Mouse (Mus musculus) hindbrain, postnatal 0 days (tissue): ENCODE measurements around the gene BC003965. TPM values are rescaled to one million over a fixed set of nuclear protein-coding genes. Genes with fewer than 3 reads are reported as not detected.

ENCODE experiments used
- ATAC-seq: fragments of 200-750 bp; cut with Nextera tagmentation; 2 replicates; pipeline ENCODE4 v1.8.0; 2017; ENCODE audit warnings: mild to moderate bottlenecking, moderate TSS enrichment, moderate library complexity
- DNase-seq: peaks from one replicate; pipeline ENCODE4 v3.0.0-alpha.2; 2015; ENCODE audit warnings: low spot score
- H3K27ac ChIP-seq: fragments of 300-500 bp; sonication (generic); 2 replicates; pipeline ENCODE4 v1.5.1; 2014; ENCODE audit warnings: mild to moderate bottlenecking
- H3K27me3 ChIP-seq: fragments of 300-500 bp; sonication (generic); 2 replicates; pipeline ENCODE4 v1.6.1; 2014; ENCODE audit warnings: low read length, mixed read lengths; ENCODE audit not compliant: insufficient read depth
- H3K36me3 ChIP-seq: fragments of 300-500 bp; sonication (generic); 2 replicates; pipeline ENCODE4 v1.6.1; 2014; ENCODE audit warnings: low read length, mixed read lengths; ENCODE audit not compliant: insufficient read depth
- H3K4me1 ChIP-seq: fragments of 300-500 bp; sonication (generic); 2 replicates; pipeline ENCODE4 v1.6.1; 2014; ENCODE audit warnings: antibody characterized with exemption, low read length, mixed read lengths; ENCODE audit not compliant: insufficient read depth
- H3K4me2 ChIP-seq: fragments of 300-500 bp; sonication (generic); 2 replicates; pipeline ENCODE4 v1.6.1; 2014; ENCODE audit warnings: low read depth, mild to moderate bottlenecking, low read length, moderate library complexity, mixed read lengths
- H3K4me3 ChIP-seq: fragments of 300-500 bp; sonication (generic); 2 replicates; pipeline ENCODE4 v1.5.1; 2014; ENCODE audit warnings: low read length
- H3K9ac ChIP-seq: fragments of 300-500 bp; sonication (generic); replicated peaks from 2 replicates; pipeline ENCODE4 v1.6.1; 2014; ENCODE audit warnings: mild to moderate bottlenecking, low read length, moderate library complexity, mixed read lengths
- H3K9me3 ChIP-seq: fragments of 300-500 bp; sonication (generic); 2 replicates; pipeline ENCODE4 v1.6.1; 2016; ENCODE audit warnings: low read length, mixed read lengths
- CTCF ChIP-seq: IDR thresholded peaks from 2 replicates; pipeline ENCODE4 v1.5.1; 2016; ENCODE audit warnings: antibody characterized with exemption, control low read depth, low read depth
- WGBS: fragments of 180-500 bp; shearing (Covaris S2); extraction: QIAGEN DNeasy Blood & Tissue Kit; methylation state at CpG from one replicate; pipeline ENCODE4 v1.1.7; 2014; 5-methylcytosine and 5-hydroxymethylcytosine counted together
- polyA plus RNA-seq: library from polyadenylated mRNA; unstranded; fragments of >200 nt; fragmentation: Nextera tagmentation; extraction: Ambion mirVana; gene quantifications from 2 replicates; pipeline ENCODE4 v1.2.1, GENCODE M21; 2015
- total RNA-seq: library from RNA; depleted of rRNA; stranded (reverse); fragments of >200 nt; gene quantifications from 2 replicates; pipeline ENCODE4 v1.2.3, GENCODE M21; 2014; rRNA removed

The BC003965 gene
- total and polyA plus RNA-seq, 2 experiments from 2014 or later: 19.9 to 27.4 TPM

DNA sequence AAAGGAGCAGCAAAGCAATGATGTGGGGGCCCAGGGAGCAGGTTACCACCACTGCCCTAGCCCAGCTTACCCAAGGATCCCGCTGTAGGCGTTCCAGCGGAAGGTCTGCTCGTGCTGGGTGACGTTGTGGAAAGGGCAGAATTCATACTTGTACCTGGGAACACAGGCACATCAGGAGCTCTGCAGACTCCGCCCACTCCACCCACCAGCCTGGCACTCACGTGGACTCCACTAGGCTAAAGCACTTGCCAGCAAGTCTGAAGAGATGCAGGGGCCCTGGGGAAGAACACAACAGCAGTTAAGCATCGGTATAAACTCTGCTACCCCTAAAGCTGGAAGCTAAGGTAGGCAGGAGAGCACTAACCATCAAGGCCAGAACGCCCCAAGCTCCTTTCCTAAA lies 51.3 kb downstream of the BC003965 start:
- Histone ChIP-seq H3K36me3 (peaks cover 26% of the 10 kb centered on the region; the same call in 1 of the 2 replicates), H3K27me3 (no peaks in the 10 kb centered on the region), H3K9ac (no peak overlapping the region), H3K4me2 (no peak overlapping the region), H3K4me1 (peaks cover 6% of the 10 kb centered on the region), H3K4me3 (no peak overlapping the region), H3K27ac (no peak overlapping the region), H3K9me3 (no peaks in the 10 kb centered on the region)
- WGBS: 86% methylated on average over 9 of the region's 9 CpGs
- ATAC-seq: no peak
- DNase-seq: no peak
- TF ChIP-seq CTCF: no peak

Other genes starting within 250 kb of the BC003965 start
- 165 and 177 TPM in 2 replicates for gene Mapk8ip3, start 247.6 kb upstream of the BC003965 start, total RNA-seq
- 62.0 and 62.4 TPM in 2 replicates for gene Mapk8ip3, start 247.6 kb upstream of the BC003965 start, polyA plus RNA-seq
- gene Jpt2, start 223.9 kb upstream of the BC003965 start, total RNA-seq: 57.0 and 61.2 TPM in 2 replicates
- gene Jpt2, start 223.9 kb upstream of the BC003965 start, polyA plus RNA-seq: 63.1 and 68.5 TPM in 2 replicates
- gene Cramp1l, start 168.8 kb upstream of the BC003965 start, total RNA-seq: 24.4 and 26.7 TPM in 2 replicates
- gene Cramp1l, start 168.8 kb upstream of the BC003965 start, polyA plus RNA-seq: 3.7 TPM in 2 replicates
- 27.0 and 37.3 TPM in 2 replicates for gene Ift140, start 168.5 kb upstream of the BC003965 start, total RNA-seq
- 13.1 and 13.4 TPM in 2 replicates for gene Ift140, start 168.5 kb upstream of the BC003965 start, polyA plus RNA-seq
- gene Tmem204, start 101.0 kb upstream of the BC003965 start, total RNA-seq: 15.4 and 21.5 TPM in 2 replicates
- 11.5 and 11.7 TPM in 2 replicates for gene Tmem204, start 101.0 kb upstream of the BC003965 start, polyA plus RNA-seq
- gene Telo2, start 68.6 kb upstream of the BC003965 start, total RNA-seq: 46.9 and 59.3 TPM in 2 replicates
- 32.5 and 33.1 TPM in 2 replicates for gene Telo2, start 68.6 kb upstream of the BC003965 start, polyA plus RNA-seq
- gene Ptx4, start 63.8 kb upstream of the BC003965 start, total RNA-seq: 0.63 TPM in 1 of 2 replicates, not detected in the other
- gene Ptx4, start 63.8 kb upstream of the BC003965 start, polyA plus RNA-seq: 0.21 and 0.26 TPM in 2 replicates
- 34.9 and 40.6 TPM in 2 replicates for gene Clcn7, start 51.2 kb upstream of the BC003965 start, total RNA-seq
- gene Clcn7, start 51.2 kb upstream of the BC003965 start, polyA plus RNA-seq: 22.9 and 23.3 TPM in 2 replicates
- not detected in 2 replicates for gene Ccdc154, start 22.1 kb upstream of the BC003965 start, total RNA-seq
- gene Ccdc154, start 22.1 kb upstream of the BC003965 start, polyA plus RNA-seq: not detected in 2 replicates
- gene Gm38655, start 9.1 kb upstream of the BC003965 start, total RNA-seq: not detected in 2 replicates
- not detected in 2 replicates for gene Gm38655, start 9.1 kb upstream of the BC003965 start, polyA plus RNA-seq
- 39.6 and 43.3 TPM in 2 replicates for gene Unkl, start 3.8 kb downstream of the BC003965 start, total RNA-seq
- gene Unkl, start 3.8 kb downstream of the BC003965 start, polyA plus RNA-seq: 14.1 and 15.1 TPM in 2 replicates
- 87.5 and 89.2 TPM in 2 replicates for gene Gnptg, start 55.6 kb downstream of the BC003965 start, total RNA-seq
- 128 and 129 TPM in 2 replicates for gene Gnptg, start 55.6 kb downstream of the BC003965 start, polyA plus RNA-seq
- 42.6 and 43.5 TPM in 2 replicates for gene Tsr3, start 55.6 kb downstream of the BC003965 start, total RNA-seq
- 65.3 and 70.7 TPM in 2 replicates for gene Tsr3, start 55.6 kb downstream of the BC003965 start, polyA plus RNA-seq
- 64.0 and 79.3 TPM in 2 replicates for gene Baiap3, start 71.8 kb downstream of the BC003965 start, total RNA-seq
- gene Baiap3, start 71.8 kb downstream of the BC003965 start, polyA plus RNA-seq: 27.3 and 27.8 TPM in 2 replicates
- gene Ube2i, start 90.1 kb downstream of the BC003965 start, total RNA-seq: 340 and 377 TPM in 2 replicates
- gene Ube2i, start 90.1 kb downstream of the BC003965 start, polyA plus RNA-seq: 372 and 390 TPM in 2 replicates
- gene Prss34, start 113.8 kb downstream of the BC003965 start, total RNA-seq: not detected in 2 replicates
- gene Prss34, start 113.8 kb downstream of the BC003965 start, polyA plus RNA-seq: not detected in 2 replicates
- not detected in 2 replicates for gene Prss28, start 124.1 kb downstream of the BC003965 start, total RNA-seq
- not detected in 2 replicates for gene Prss28, start 124.1 kb downstream of the BC003965 start, polyA plus RNA-seq
- gene Prss29, start 134.1 kb downstream of the BC003965 start, total RNA-seq: not detected in 2 replicates
- not detected in 2 replicates for gene Prss29, start 134.1 kb downstream of the BC003965 start, polyA plus RNA-seq
- gene Tpsab1, start 161.0 kb downstream of the BC003965 start, total RNA-seq: not detected in 2 replicates
- gene Tpsab1, start 161.0 kb downstream of the BC003965 start, polyA plus RNA-seq: not detected in 2 replicates
- 0.21 TPM in 1 of 2 replicates, not detected in the other for gene Tpsb2, start 181.8 kb downstream of the BC003965 start, total RNA-seq
- gene Tpsb2, start 181.8 kb downstream of the BC003965 start, polyA plus RNA-seq: 0.72 and 1.8 TPM in 2 replicates
- 0.21 TPM in 1 of 2 replicates, not detected in the other for gene Tpsg1, start 184.7 kb downstream of the BC003965 start, total RNA-seq
- gene Tpsg1, start 184.7 kb downstream of the BC003965 start, polyA plus RNA-seq: 0.65 and 1.5 TPM in 2 replicates
- gene Cacna1h, start 249.2 kb downstream of the BC003965 start, total RNA-seq: 82.1 and 111 TPM in 2 replicates
- 4.8 and 5.7 TPM in 2 replicates for gene Cacna1h, start 249.2 kb downstream of the BC003965 start, polyA plus RNA-seq